Mouse (Mus musculus) hindbrain, embryonic 14.5 days (tissue): Measurements from ENCODE around the gene Rgs12. TPM values are rescaled to one million over a fixed set of nuclear protein-coding genes. Genes with fewer than 3 reads are reported as not detected.

ENCODE experiments used
- ATAC-seq: fragments of 200-750 bp; cut with Nextera tagmentation; 2 replicates; pipeline ENCODE4 v1.8.0; 2017; ENCODE audit warnings: moderate number of reproducible peaks, mild to moderate bottlenecking, moderate TSS enrichment, moderate library complexity; ENCODE audit not compliant: low FRiP score
- DNase-seq: peaks from one replicate; pipeline ENCODE4 v3.0.0-alpha.2; 2015; ENCODE audit warnings: low spot score
- H3K27ac ChIP-seq: fragments of 300-500 bp; sonication (generic); 2 replicates; pipeline ENCODE4 v1.5.1; 2014; ENCODE audit warnings: mild to moderate bottlenecking, moderate library complexity
- H3K27me3 ChIP-seq: fragments of 300-500 bp; sonication (generic); 2 replicates; pipeline ENCODE4 v1.6.1; 2014; ENCODE audit warnings: mild to moderate bottlenecking, low read length, mixed read lengths; ENCODE audit not compliant: control insufficient read depth, insufficient read depth
- H3K36me3 ChIP-seq: fragments of 300-500 bp; sonication (generic); replicated peaks from 2 replicates; pipeline ENCODE4 v1.6.1; 2014; ENCODE audit not compliant: control insufficient read depth, insufficient read depth
- H3K4me1 ChIP-seq: fragments of 300-500 bp; sonication (generic); replicated peaks from 2 replicates; pipeline ENCODE4 v1.6.1; 2014; ENCODE audit warnings: antibody characterized with exemption, low read length, mixed read lengths; ENCODE audit not compliant: control insufficient read depth, insufficient read depth
- H3K4me2 ChIP-seq: fragments of 300-500 bp; sonication (generic); replicated peaks from 2 replicates; pipeline ENCODE4 v1.6.1; 2014; ENCODE audit warnings: mild to moderate bottlenecking, moderate library complexity
- H3K4me3 ChIP-seq: fragments of 300-500 bp; sonication (generic); replicated peaks from 2 replicates; pipeline ENCODE4 v1.5.1; 2014; ENCODE audit warnings: mild to moderate bottlenecking, low read length
- H3K9ac ChIP-seq: fragments of 300-500 bp; sonication (generic); 2 replicates; pipeline ENCODE4 v1.6.1; 2014
- H3K9me3 ChIP-seq: fragments of 300-500 bp; sonication (generic); 2 replicates; pipeline ENCODE4 v1.6.1; 2016; ENCODE audit warnings: low read length; ENCODE audit not compliant: control insufficient read depth
- WGBS: fragments of 180-500 bp; shearing (Covaris S2); extraction: QIAGEN DNeasy Blood & Tissue Kit; methylation state at CpG from one replicate; pipeline ENCODE4 v1.1.7; 2014; 5-methylcytosine and 5-hydroxymethylcytosine counted together
- polyA plus RNA-seq: library from polyadenylated mRNA; unstranded; fragments of >200 nt; fragmentation: Nextera tagmentation; extraction: Ambion mirVana; gene quantifications from 2 replicates; pipeline ENCODE4 v1.2.1, GENCODE M21; 2014

Rgs12 gene
- polyA plus RNA-seq, 1 experiment from 2014 or later, result 36.5 TPM

- H3K4me2 ChIP-seq, result no peak overlapping the region
- H3K27me3 ChIP-seq, result no peaks in the 10 kb centered on the region
- H3K4me3 ChIP-seq, result no peak overlapping the region
- 89% methylated on average over 3 of the region's 3 CpGs for WGBS
- no peak for ATAC-seq
- H3K4me1 ChIP-seq, result no peaks in the 10 kb centered on the region
- no peak for DNase-seq
- no peak overlapping the region for H3K9ac ChIP-seq
- no peak overlapping the region for H3K27ac ChIP-seq
- peaks cover 39% of the 10 kb centered on the region for H3K36me3 ChIP-seq
- no peaks in the 10 kb centered on the region for H3K9me3 ChIP-seq
Measured at GRCm38 (mm10) chr5:34972471-34972870, 23.2 kb downstream of the Rgs12 start.

DNA sequence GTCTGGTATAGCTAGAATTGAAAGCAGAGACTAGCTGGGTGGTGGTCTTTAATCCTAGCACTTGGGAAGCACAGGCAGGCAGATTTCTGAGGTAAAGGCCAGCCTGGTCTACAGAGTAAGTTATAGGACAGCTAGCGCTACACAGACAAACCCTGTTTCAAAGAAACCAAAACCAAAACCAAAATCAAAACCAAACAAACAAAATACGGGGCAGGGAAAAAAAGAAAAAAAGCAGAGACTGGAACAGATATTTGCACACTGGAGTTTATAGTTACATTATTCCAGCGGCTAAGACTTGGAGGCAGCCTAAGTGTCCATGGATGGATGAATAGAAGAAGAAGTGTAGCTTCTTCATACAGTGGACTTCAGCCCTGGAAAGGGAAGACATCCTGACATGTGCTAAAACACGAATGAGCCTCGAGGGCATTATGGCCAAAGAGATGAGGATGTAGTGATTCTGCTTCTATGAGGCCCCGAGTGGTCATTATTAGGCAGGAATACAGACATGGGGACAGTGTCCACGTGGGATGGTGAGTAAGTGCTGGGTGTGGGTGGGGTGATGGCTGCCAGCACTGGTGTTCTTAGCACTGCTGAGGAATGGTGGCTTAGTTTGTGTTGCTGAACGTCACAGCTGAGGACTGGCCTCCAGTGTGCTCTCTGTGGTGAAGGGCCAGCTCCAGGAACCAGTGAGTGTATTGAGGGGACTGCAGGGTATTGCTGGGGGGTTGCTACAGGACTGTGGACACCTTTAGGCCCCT, 24.5 kb downstream of the Rgs12 start:
- no peaks in the 10 kb centered on the region for H3K4me1 ChIP-seq
- H3K9me3 ChIP-seq, result no peaks in the 10 kb centered on the region
- DNase-seq (no peak), ATAC-seq (no peak)
- H3K4me3 ChIP-seq, result no peak overlapping the region
- 92% methylated on average over 8 of the region's 8 CpGs for WGBS
- peaks cover 43% of the 10 kb centered on the region for H3K36me3 ChIP-seq
- no peak overlapping the region for H3K27ac ChIP-seq
- H3K9ac ChIP-seq, result no peak overlapping the region
- no peaks in the 10 kb centered on the region for H3K27me3 ChIP-seq
- no peak overlapping the region for H3K4me2 ChIP-seq

- no peak for DNase-seq
- H3K4me2 ChIP-seq, result no peak overlapping the region
- H3K27me3 ChIP-seq, result no peaks in the 10 kb centered on the region
- H3K4me1 ChIP-seq, result no peaks in the 10 kb centered on the region
- H3K9me3 ChIP-seq, result no peaks in the 10 kb centered on the region
- H3K36me3 ChIP-seq, result peaks cover 49% of the 10 kb centered on the region
- no peak overlapping the region for H3K27ac ChIP-seq
- 91% methylated on average over 11 of the region's 11 CpGs for WGBS
- no peak overlapping the region for H3K4me3 ChIP-seq
- no peak overlapping the region for H3K9ac ChIP-seq
- ATAC-seq, result no peak
Measured at GRCm38 (mm10) chr5:34974773-34975443, 25.7 kb downstream of the Rgs12 start.

DNA sequence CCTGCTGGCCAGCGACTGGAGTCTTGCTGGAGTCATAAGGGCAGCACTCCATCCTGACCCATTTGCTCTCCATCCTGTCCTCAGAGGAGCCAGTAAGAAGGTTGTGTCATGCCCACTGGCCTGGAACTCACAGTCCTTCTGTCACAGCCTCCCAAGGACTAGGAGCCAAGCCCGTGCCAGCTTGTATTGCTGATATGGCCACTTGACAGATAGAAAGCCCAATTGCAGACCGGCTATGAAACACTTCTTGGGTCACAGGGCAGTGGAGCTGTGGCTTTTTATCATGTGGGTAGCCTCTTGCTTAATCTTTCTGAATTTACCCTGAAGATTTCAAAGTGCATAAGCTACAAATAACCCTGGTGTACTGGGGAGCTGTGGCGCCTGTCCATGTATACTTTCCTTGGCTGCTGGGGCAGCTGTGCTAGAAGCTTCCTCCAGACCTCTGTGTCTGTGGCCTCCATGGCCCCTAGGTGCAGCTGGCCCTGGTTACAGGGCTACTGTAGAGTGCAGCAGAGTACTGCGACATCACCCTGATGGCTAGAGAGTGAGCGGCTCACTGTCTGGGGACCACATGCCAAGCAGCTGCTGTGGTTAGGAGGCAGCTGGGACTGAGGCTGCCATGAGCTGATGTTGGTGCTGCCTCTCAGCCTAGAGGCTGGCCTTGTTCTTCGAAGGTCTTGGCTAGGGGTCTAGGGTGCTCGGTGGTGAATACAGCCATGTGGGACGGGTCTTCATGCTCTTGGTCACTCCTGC, 27.5 kb downstream of the Rgs12 start:
- Histone ChIP-seq H3K27me3 (no peaks in the 10 kb centered on the region), H3K4me1 (no peaks in the 10 kb centered on the region), H3K9ac (no peak overlapping the region), H3K27ac (no peak overlapping the region), H3K4me2 (no peak overlapping the region), H3K4me3 (no peak overlapping the region), H3K9me3 (no peaks in the 10 kb centered on the region), H3K36me3 (peaks cover 48% of the 10 kb centered on the region)
- DNase-seq (no peak), ATAC-seq (no peak)
- WGBS, result 89% methylated on average over 9 of the region's 9 CpGs

DNA sequence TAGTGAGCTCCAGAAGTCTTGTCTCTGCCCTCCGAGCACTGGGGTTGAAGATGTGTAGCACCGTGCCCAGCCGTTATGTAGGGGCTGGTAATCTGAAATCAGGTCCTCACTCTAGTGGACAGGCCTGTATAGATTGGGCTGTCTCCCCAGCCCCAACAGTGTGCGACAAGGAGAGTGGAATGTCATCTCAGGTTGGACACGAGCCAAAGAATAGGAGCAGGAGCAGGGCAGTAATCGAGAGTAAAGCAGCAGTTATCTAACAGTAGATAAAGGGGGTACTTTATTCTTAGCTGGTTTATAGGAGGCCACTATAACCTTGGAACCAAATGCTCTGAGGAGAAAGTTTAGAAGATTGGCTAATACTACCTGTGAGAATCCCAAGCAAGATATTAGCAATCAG, 30.9 kb downstream of the Rgs12 start:
- Histone ChIP-seq H3K4me1 (no peaks in the 10 kb centered on the region), H3K4me2 (no peak overlapping the region), H3K9ac (no peak overlapping the region), H3K27me3 (no peaks in the 10 kb centered on the region), H3K36me3 (peaks cover 49% of the 10 kb centered on the region), H3K9me3 (no peaks in the 10 kb centered on the region), H3K4me3 (no peak overlapping the region), H3K27ac (no peak overlapping the region)
- no peak for DNase-seq
- 70% methylated on average over 6 of the region's 6 CpGs for WGBS
- no peak for ATAC-seq

GRCm38 (mm10) chr5:34981734-34982133, 32.5 kb downstream of the Rgs12 start:
- H3K9ac ChIP-seq, result no peak overlapping the region
- H3K4me2 ChIP-seq, result no peak overlapping the region
- 53% methylated on average over 3 of the region's 3 CpGs for WGBS
- H3K9me3 ChIP-seq, result no peaks in the 10 kb centered on the region
- no peaks in the 10 kb centered on the region for H3K27me3 ChIP-seq
- H3K27ac ChIP-seq, result no peak overlapping the region
- ATAC-seq, result no peak
- no peak for DNase-seq
- H3K4me3 ChIP-seq, result no peak overlapping the region
- H3K4me1 ChIP-seq, result no peaks in the 10 kb centered on the region
- peaks cover 35% of the 10 kb centered on the region for H3K36me3 ChIP-seq

GRCm38 (mm10) chr5:34984933-34985332, 35.7 kb downstream of the Rgs12 start:
- peaks cover 16% of the 10 kb centered on the region; the same call in 1 of the 2 replicates for H3K36me3 ChIP-seq
- H3K9ac ChIP-seq, result no peak overlapping the region
- 82% methylated on average over 2 of the region's 2 CpGs for whole genome bisulfite sequencing

DNA sequence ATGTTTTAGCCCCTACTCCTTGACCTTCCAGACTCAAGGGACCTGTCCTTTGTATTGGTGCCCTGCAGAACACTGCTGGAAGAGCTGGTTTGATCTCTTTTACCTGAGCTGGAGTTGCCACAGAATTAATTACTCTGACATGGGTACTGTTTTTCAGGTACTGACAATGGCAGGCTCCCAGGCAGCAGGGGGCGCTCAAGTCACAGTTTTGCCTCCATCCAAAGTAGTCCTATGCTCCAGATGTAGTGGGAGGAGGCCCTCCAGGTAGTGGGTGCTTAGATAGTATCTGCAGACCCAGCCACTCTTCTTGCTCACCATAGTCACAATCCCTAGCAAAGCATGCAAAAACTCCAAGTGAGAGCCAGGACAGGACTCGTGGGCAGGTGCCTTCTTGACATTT, 36.6 kb downstream of the Rgs12 start:
- ATAC-seq, result no peak
- no peak overlapping the region for H3K4me2 ChIP-seq

More at GRCm38 (mm10) chr5:34984933-34985332, 35.7 kb downstream of the Rgs12 start:
- no peak overlapping the region for H3K4me3 ChIP-seq
- no peaks in the 10 kb centered on the region for H3K27me3 ChIP-seq
- no peak overlapping the region for H3K27ac ChIP-seq
- H3K4me2 ChIP-seq, result no peak overlapping the region
- ATAC-seq, result no peak
- H3K4me1 ChIP-seq, result no peaks in the 10 kb centered on the region
- H3K9me3 ChIP-seq, result no peaks in the 10 kb centered on the region
- DNase-seq, result no peak

GRCm38 (mm10) chr5:34987396-34987795, 38.2 kb downstream of the Rgs12 start:
- Histone ChIP-seq H3K4me3 (no peak overlapping the region), H3K27me3 (no peaks in the 10 kb centered on the region), H3K4me1 (no peaks in the 10 kb centered on the region), H3K9ac (no peak overlapping the region), H3K4me2 (no peak overlapping the region), H3K9me3 (no peaks in the 10 kb centered on the region), H3K27ac (no peak overlapping the region), H3K36me3 (peaks cover 16% of the 10 kb centered on the region; the same call in 1 of the 2 replicates)
- DNase-seq (no peak), ATAC-seq (no peak)
- 87% methylated on average over 2 of the region's 2 CpGs for WGBS

More for the DNA sequence above, 36.6 kb downstream of the Rgs12 start:
- H3K4me1 ChIP-seq, result no peaks in the 10 kb centered on the region
- no peak overlapping the region for H3K9ac ChIP-seq
- no peak overlapping the region for H3K4me3 ChIP-seq
- peaks cover 16% of the 10 kb centered on the region; the same call in 1 of the 2 replicates for H3K36me3 ChIP-seq
- WGBS, result 39% methylated on average over 2 of the region's 2 CpGs
- no peak overlapping the region for H3K27ac ChIP-seq
- peak; percentile 70 for DNase-seq
- H3K27me3 ChIP-seq, result no peaks in the 10 kb centered on the region
- H3K9me3 ChIP-seq, result no peaks in the 10 kb centered on the region
